ENCODE assay signal across 33 mouse cellular contexts in genomic region chr2:163503191-163503590, GRCm38 (mm10). TPM values are rescaled to one million over a fixed set of nuclear protein-coding genes. Genes with fewer than 3 reads are reported as not detected.
DNase-seq lines count a peak whose midpoint lies in the region; ATAC-seq and TF ChIP-seq lines count a peak whose summit lies in the region.
"Had no signal": no experiment of that assay in that cellular context is flagged by ENCODE, and none has a peak within 500 bp of the region (broad histone marks: within the 10 kb centered on the region; RNA-seq: fewer than 3 reads in every experiment).

No protein-coding gene starts in this region.

- DNase-seq in ES-E14 (ENCODE audit: low read depth, low spot score): no peak
- peak; percentile 24 for DNase-seq in adipocyte (ENCODE audit: low spot score)
- DNase-seq in right cerebral cortex, postnatal 36 days (ENCODE audit: low spot score in 2 of 2): no peak
- DNase-seq in right cerebral cortex, adult 18-20 months: no peak
- no peak for DNase-seq in cerebellum, postnatal 10 days
- no peak for DNase-seq in liver, postnatal 0 days
- DNase-seq: adrenal gland, adult 8-10 months; adrenal gland, postnatal 25 days; B cell, adult 2 months; cerebellum, adult 11-12 months; cerebellum, adult 8-10 months; cerebellum, postnatal 14 days; forebrain, postnatal 0 days; gastrocnemius, adult 2 months; gastrocnemius, postnatal 14 days; heart, adult 18-20 months; heart, postnatal 10 days; heart, postnatal 36 days had no signal

- TF ChIP-seq EP300 in liver, postnatal 0 days (IDR thresholded peaks at IDR 0.05; ENCODE audit: low read depth): no peak

- no peaks in the 10 kb centered on the region for H3K9me3 ChIP-seq in ES-E14 (ENCODE audit: control insufficient read depth, insufficient read depth, low read depth, low read length)
- H3K9me3 ChIP-seq in intestine, embryonic 16.5 days (ENCODE audit: control insufficient read depth, low read length): no peaks in the 10 kb centered on the region
- no peaks in the 10 kb centered on the region for H3K9me3 ChIP-seq in liver, postnatal 0 days (ENCODE audit: low read length)
- H3K9me3 ChIP-seq: embryonic facial prominence, embryonic 12.5 days; embryonic facial prominence, embryonic 15.5 days; heart, embryonic 12.5 days; heart, embryonic 15.5 days; hindbrain, embryonic 10.5 days; hindbrain, embryonic 13.5 days had no signal

- in situ Hi-C loops in ES-E14 (cut with MboI; ENCODE audit: low sequenced_read_pairs in 2 of 2, unreplicated experiment in 2 of 2): no loop called here

- TF ChIP-seq CTCF in liver, postnatal 0 days (IDR thresholded peaks at IDR 0.05; ENCODE audit: low read depth): no peak

- ATAC-seq in intestine, embryonic 16.5 days: no peak; the same call in 1 of the 2 replicates
- no peak for ATAC-seq in liver, postnatal 0 days
- ATAC-seq: forebrain, embryonic 14.5 days; forebrain, postnatal 0 days; hindbrain, embryonic 16.5 days had no signal

- H3K4me2 ChIP-seq in intestine, embryonic 16.5 days (ENCODE audit: low read depth, low read length): peak overlapping the region; percentile 26; the same call in 1 of the 2 replicates
- no peak overlapping the region for H3K4me2 ChIP-seq in liver, postnatal 0 days (ENCODE audit: low read depth, low read length)
- H3K4me2 ChIP-seq: embryonic facial prominence, embryonic 12.5 days; embryonic facial prominence, embryonic 15.5 days; heart, embryonic 12.5 days; heart, embryonic 15.5 days; hindbrain, embryonic 13.5 days had no signal

- peaks cover 0 to 4% of the 10 kb centered on the region in 2 experiments; a peak in 1 of 4 replicates for H3K4me1 ChIP-seq in ES-E14 (ENCODE audit: control insufficient read depth in 2 of 2, insufficient read depth in 2 of 2, low read length in 2 of 2, poor library complexity in 1 of 2)
- peaks cover 4% of the 10 kb centered on the region; the same call in 1 of the 2 replicates for H3K4me1 ChIP-seq in intestine, embryonic 16.5 days (ENCODE audit: control insufficient read depth, insufficient read depth, low read length)
- no peaks in the 10 kb centered on the region for H3K4me1 ChIP-seq in liver, postnatal 0 days (ENCODE audit: insufficient read depth)
- H3K4me1 ChIP-seq: embryonic facial prominence, embryonic 12.5 days; embryonic facial prominence, embryonic 15.5 days; heart, embryonic 12.5 days; heart, embryonic 15.5 days; hindbrain, embryonic 10.5 days; hindbrain, embryonic 13.5 days had no signal

- H3K4me3 ChIP-seq in ES-E14 (ENCODE audit: insufficient read depth in 1 of 2, low read depth in 1 of 2, low read length in 2 of 2, poor library complexity in 1 of 2, severe bottlenecking in 1 of 2): peak overlapping the region in 1 of 2 experiments; percentile 55; a peak in 1 of 4 replicates
- H3K4me3 ChIP-seq in intestine, embryonic 16.5 days (ENCODE audit: low read length): no peak overlapping the region
- H3K4me3 ChIP-seq in liver, postnatal 0 days (ENCODE audit: low read depth, low read length): no peak overlapping the region
- H3K4me3 ChIP-seq: embryonic facial prominence, embryonic 12.5 days; embryonic facial prominence, embryonic 15.5 days; gastrocnemius, adult 2 months; heart, embryonic 12.5 days; heart, embryonic 15.5 days; hindbrain, embryonic 10.5 days; hindbrain, embryonic 13.5 days had no signal

- no peaks in the 10 kb centered on the region for H3K27me3 ChIP-seq in intestine, embryonic 16.5 days (replicated peaks; ENCODE audit: control insufficient read depth, insufficient read depth, low read length)
- H3K27me3 ChIP-seq in liver, postnatal 0 days (ENCODE audit: insufficient read depth, low read length): no peaks in the 10 kb centered on the region
- H3K27me3 ChIP-seq: embryonic facial prominence, embryonic 12.5 days; embryonic facial prominence, embryonic 15.5 days; heart, embryonic 15.5 days; hindbrain, embryonic 13.5 days had no signal

- H3K9ac ChIP-seq in ES-E14 (ENCODE audit: insufficient read depth, low read depth, low read length, poor library complexity, severe bottlenecking): no peak overlapping the region
- no peak overlapping the region for H3K9ac ChIP-seq in intestine, embryonic 16.5 days (ENCODE audit: low read depth, low read length)
- H3K9ac ChIP-seq in liver, postnatal 0 days (replicated peaks): no peak overlapping the region
- H3K9ac ChIP-seq: embryonic facial prominence, embryonic 12.5 days; embryonic facial prominence, embryonic 15.5 days; forebrain, postnatal 0 days; heart, embryonic 12.5 days; heart, embryonic 15.5 days; hindbrain, embryonic 13.5 days had no signal

- WGBS in intestine, embryonic 16.5 days: 47% methylated on average over 7 of the region's 7 CpGs
- 69% methylated on average over 7 of the region's 7 CpGs for WGBS in liver, postnatal 0 days (ENCODE audit: insufficient replicate concordance)

- H3K36me3 ChIP-seq in ES-E14 (ENCODE audit: control insufficient read depth, insufficient read depth, low read length, poor library complexity, severe bottlenecking): no peaks in the 10 kb centered on the region
- no peaks in the 10 kb centered on the region for H3K36me3 ChIP-seq in intestine, embryonic 16.5 days (ENCODE audit: control insufficient read depth, insufficient read depth, low read length)
- H3K36me3 ChIP-seq in liver, postnatal 0 days (replicated peaks; ENCODE audit: insufficient read depth, low read length): no peaks in the 10 kb centered on the region
- H3K36me3 ChIP-seq: embryonic facial prominence, embryonic 12.5 days; embryonic facial prominence, embryonic 15.5 days; heart, embryonic 12.5 days; heart, embryonic 15.5 days; hindbrain, embryonic 10.5 days; hindbrain, embryonic 13.5 days had no signal

- H3K27ac ChIP-seq in ES-E14 (ENCODE audit: insufficient read depth, low read depth, low read length, poor library complexity, severe bottlenecking): no peak overlapping the region
- peak overlapping the region; percentile 60; the same call in 1 of the 2 replicates for H3K27ac ChIP-seq in intestine, embryonic 16.5 days (ENCODE audit: low read length)
- H3K27ac ChIP-seq in liver, postnatal 0 days (ENCODE audit: low read depth): no peak overlapping the region
- H3K27ac ChIP-seq: embryonic facial prominence, embryonic 12.5 days; embryonic facial prominence, embryonic 15.5 days; gastrocnemius, adult 2 months; heart, embryonic 15.5 days; hindbrain, embryonic 10.5 days; hindbrain, embryonic 13.5 days had no signal

TF ChIP-seq in ES-E14, 5 proteins besides CTCF, POLR2A, EP300 and RAD21:
- TF ChIP-seq HCFC1 (IDR thresholded peaks at IDR 0.05; ENCODE audit: borderline replicate concordance, insufficient read depth, low read length): 0 out of 2 replicates have a peak, but pooled peaks have one; percentile 33
- no peak for TF ChIP-seq MAFK (IDR thresholded peaks at IDR 0.05; ENCODE audit: insufficient read depth, low read depth, low read length)

RNA-seq across cellular contexts. Expression of gene Hnf4a, which starts 3.4 kb away (rescaled TPM):
- 0.90 and 1.1 TPM in 2 replicates for total RNA-seq in ES-E14 (2012; rRNA removed)
- polyA plus RNA-seq in intestine, embryonic 16.5 days (2015; fragmentation: Nextera tagmentation; extraction: Ambion mirVana): 86.6 and 88.5 TPM in 2 replicates
- 25.1 and 27.5 TPM in 2 replicates for polyA plus RNA-seq in liver, postnatal 0 days (2015; fragmentation: Nextera tagmentation; extraction: Ambion mirVana)
- total RNA-seq: adrenal gland, postnatal 25 days; CH12.LX; forebrain, postnatal 0 days; gastrocnemius, adult 2 months; gastrocnemius, postnatal 14 days; heart, adult 18-20 months; heart, postnatal 10 days; heart, postnatal 36 days had no signal
- polyA plus RNA-seq: embryonic facial prominence, embryonic 12.5 days; embryonic facial prominence, embryonic 15.5 days; forebrain, embryonic 11.5 days; forebrain, embryonic 14.5 days; forebrain, postnatal 0 days; frontal cortex, adult 2 months; heart, embryonic 15.5 days; hindbrain, embryonic 10.5 days; hindbrain, embryonic 16.5 days had no signal

RNA-seq across cellular contexts. Expression of gene R3hdml, which starts 11.1 kb away (rescaled TPM):
- total RNA-seq in ES-E14 (2012; rRNA removed): 4.4 and 5.7 TPM in 2 replicates
- 0.20 and 0.24 TPM in 2 replicates for polyA plus RNA-seq in intestine, embryonic 16.5 days (2015; fragmentation: Nextera tagmentation; extraction: Ambion mirVana)
- polyA plus RNA-seq in liver, postnatal 0 days (2015; fragmentation: Nextera tagmentation; extraction: Ambion mirVana): not detected in 2 replicates
- total RNA-seq: adrenal gland, adult 8-10 months; adrenal gland, postnatal 25 days; CH12.LX; common myeloid progenitor, adult 5-6 weeks; gastrocnemius, adult 2 months; gastrocnemius, postnatal 14 days; heart, adult 18-20 months; heart, postnatal 10 days; heart, postnatal 36 days had no signal
- polyA plus RNA-seq: brain, embryonic 14.5 days; embryonic facial prominence, embryonic 12.5 days; forebrain, embryonic 11.5 days; forebrain, embryonic 14.5 days; gonadal fat pad, adult 2 months; heart, embryonic 12.5 days; heart, embryonic 15.5 days; hindbrain, embryonic 10.5 days; hindbrain, embryonic 13.5 days had no signal

RNA-seq across cellular contexts. Expression of gene Fitm2, which starts 30.8 kb away (rescaled TPM):
- total RNA-seq in ES-E14 (2012; rRNA removed): 23.4 and 29.8 TPM in 2 replicates
- polyA plus RNA-seq in intestine, embryonic 16.5 days (2015; fragmentation: Nextera tagmentation; extraction: Ambion mirVana): 10.4 and 10.6 TPM in 2 replicates
- 15.1 and 16.9 TPM in 2 replicates for polyA plus RNA-seq in liver, postnatal 0 days (2015; fragmentation: Nextera tagmentation; extraction: Ambion mirVana)
